Comparison of ENCODE assay signal across 8 mouse cellular contexts in the genomic region with DNA sequence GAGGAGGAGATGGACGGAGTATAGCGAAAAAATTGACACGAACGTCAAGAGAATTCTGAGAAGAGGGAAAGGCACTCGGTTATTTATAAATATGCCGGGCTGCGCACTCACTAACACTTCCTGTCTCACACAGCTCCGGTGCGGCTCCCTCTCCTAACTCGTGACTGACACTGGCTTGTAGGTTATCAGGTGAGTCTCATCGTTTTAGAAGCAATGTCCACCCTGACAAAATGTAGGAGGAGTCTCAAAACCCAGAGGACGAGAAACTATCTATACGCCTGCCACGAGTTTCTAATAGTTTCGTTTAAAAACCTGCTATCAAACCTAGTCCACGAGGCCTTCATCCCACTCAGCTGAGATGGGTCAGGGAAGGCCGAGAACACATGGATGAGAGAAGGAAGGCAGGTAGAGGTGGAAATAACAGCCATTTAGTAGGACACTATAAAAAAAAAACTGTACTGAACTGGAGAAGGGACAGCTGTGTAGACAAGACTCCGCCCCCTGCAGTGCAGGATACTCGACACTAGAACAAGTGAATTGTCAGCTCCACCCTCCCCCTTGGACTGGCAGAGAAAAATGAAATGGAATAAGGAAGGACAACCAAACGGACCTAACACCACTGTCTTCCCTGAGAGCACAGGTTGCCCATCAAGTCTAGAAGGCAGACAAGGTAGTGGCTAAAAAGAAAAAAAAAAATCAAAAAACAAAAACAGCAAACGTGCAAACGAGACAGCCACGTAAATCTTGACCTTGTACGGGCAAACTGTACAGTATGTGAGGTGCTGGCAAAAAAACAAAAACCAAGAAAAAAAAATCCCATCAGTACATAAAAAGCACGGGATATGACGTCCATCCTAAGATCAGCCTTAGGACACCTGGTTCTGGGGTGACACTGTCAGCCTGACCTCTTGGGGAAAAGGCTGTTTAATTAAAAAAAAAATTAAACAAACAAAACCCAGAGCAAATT. TPM values are rescaled to one million over a fixed set of nuclear protein-coding genes. Genes with fewer than 3 reads are reported as not detected.
DNase-seq lines count a peak whose midpoint lies in the region; ATAC-seq and TF ChIP-seq lines count a peak whose summit lies in the region.

No protein-coding gene starts in this region.

- peak; percentile 54 for TF ChIP-seq CTCF in heart, adult 2 months (IDR thresholded peaks at IDR 0.05)

- H3K9ac ChIP-seq in heart, adult 2 months (ENCODE audit: low read depth, low read length): 0 out of 2 replicates have a peak overlapping the region, but pooled peaks have one; percentile 19

- no peak for ATAC-seq in megakaryocyte, adult 5-6 weeks (ENCODE audit: poor library complexity, severe bottlenecking)

- H3K79me2 ChIP-seq in heart, adult 2 months (replicated peaks; ENCODE audit: control insufficient read depth, insufficient read depth, low read length): no peaks in the 10 kb centered on the region
- peaks cover 60% of the 10 kb centered on the region for H3K79me2 ChIP-seq in macrophage (ENCODE audit: inconsistent target)

- intact Hi-C loops in heart, adult 2 months (cut with DNase I): loop anchor here (5.0 to 10.0 kb wide), 4 partner anchors 77 to 489 kb away; a partner anchor contains a TSS

- TF ChIP-seq POLR2A in heart, adult 2 months (IDR thresholded peaks at IDR 0.05; ENCODE audit: insufficient read depth, low read depth, low read length): no peak

- peak overlapping the region; percentile 99 for H3K27ac ChIP-seq in heart, adult 2 months
- H3K27ac ChIP-seq in macrophage: peak overlapping the region; percentile 19; the same call in 1 of the 2 replicates

- 24% methylated on average over 26 of the region's 26 CpGs for WGBS in heart, adult 2 months
- WGBS in macrophage (ENCODE audit: missing documents): 62% methylated on average over 26 of the region's 26 CpGs

- peak overlapping the region; percentile 88 for H3K4me3 ChIP-seq in heart, adult 2 months
- H3K4me3 ChIP-seq in macrophage (ENCODE audit: inconsistent target): peak overlapping the region; percentile 55; the same call in 1 of the 2 replicates

- H3K36me3 ChIP-seq in heart, adult 2 months (ENCODE audit: control insufficient read depth, insufficient read depth, low read length): peaks cover 57% of the 10 kb centered on the region
- peaks cover 50% of the 10 kb centered on the region for H3K36me3 ChIP-seq in macrophage (ENCODE audit: inconsistent target)

- no peaks in the 10 kb centered on the region for H3K27me3 ChIP-seq in heart, adult 2 months (ENCODE audit: control insufficient read depth, insufficient read depth, low read length)

- peaks cover 4% of the 10 kb centered on the region for H3K4me1 ChIP-seq in heart, adult 2 months (ENCODE audit: control insufficient read depth, insufficient read depth, low read length)

- DNase-seq in embryo, embryonic 10 days (ENCODE audit: low spot score): peak; percentile 39
- no peak for DNase-seq in embryo, embryonic 10.5 days (ENCODE audit: low spot score)
- peak; percentile 56 for DNase-seq in R1 (ENCODE audit: low read depth, low spot score)
- peak; percentile 58 to 70 for DNase-seq in heart, adult 2 months
- DNase-seq in kidney, postnatal 14 days: peak; percentile 63
- DNase-seq in frontal cortex, postnatal 10 days (ENCODE audit: low spot score in 2 of 2): no peak

- TF ChIP-seq EP300 in heart, adult 2 months (IDR thresholded peaks at IDR 0.05; ENCODE audit: insufficient read depth, low read depth, low read length): no peak

RNA-seq across cellular contexts. Expression of a gene that starts 3.8 kb away (rescaled TPM):
- 100 to 1,000 TPM; 149 to 209 TPM for total RNA-seq in heart, adult 2 months (2021)
- polyA plus RNA-seq in heart, adult 2 months (2012; rRNA removed): 59.3 and 109 TPM in 2 replicates
- 100 to 1,000 TPM in 9 of 26 experiments, 10 to 100 TPM in 17; 12.5 to 208 (median 81.7) TPM for total RNA-seq in macrophage (2018; cell fraction: chromatin; rRNA removed)
- total RNA-seq in macrophage (2018; cell fraction: cytosol; rRNA removed): 10 to 100 TPM; 11.6 to 70.8 (median 26.9) TPM
- 100 to 1,000 TPM in 13 of 26 experiments, 10 to 100 TPM in 13; 44.0 to 189 (median 105) TPM for total RNA-seq in macrophage (2018; cell fraction: nucleus; rRNA removed)
- 7.9 to 34.0 TPM (median 16.4 TPM) in 3 replicates for polyA plus RNA-seq in macrophage (2018)
- total RNA-seq in megakaryocyte, adult 5-6 weeks (2015): 125 and 137 TPM in 2 replicates
- 63.8 and 68.3 TPM in 2 replicates for total RNA-seq in megakaryocyte, adult 5-6 weeks (2017)

RNA-seq across cellular contexts. Expression of a gene that starts 53.0 kb away (rescaled TPM):
- total RNA-seq in heart, adult 2 months (2021): 10 to 100 TPM; 11.8 to 12.8 TPM
- 12.7 and 14.2 TPM in 2 replicates for polyA plus RNA-seq in heart, adult 2 months (2012; rRNA removed)
- 1,000 to 10,000 TPM in 1 of 26 experiments, 100 to 1,000 TPM in 14, 10 to 100 TPM in 11; 65.8 to 1,056 (median 152) TPM for total RNA-seq in macrophage (2018; cell fraction: chromatin; rRNA removed)
- 100 to 1,000 TPM in 2 of 26 experiments, 10 to 100 TPM in 24; 32.3 to 169 (median 53.6) TPM for total RNA-seq in macrophage (2018; cell fraction: cytosol; rRNA removed)
- 100 to 1,000 TPM in 18 of 26 experiments, 10 to 100 TPM in 8; 75.5 to 593 (median 137) TPM for total RNA-seq in macrophage (2018; cell fraction: nucleus; rRNA removed)
- polyA plus RNA-seq in macrophage (2018): 34.2 to 43.0 TPM (median 36.4 TPM) in 3 replicates
- 58.7 and 69.9 TPM in 2 replicates for total RNA-seq in megakaryocyte, adult 5-6 weeks (2015)
- 43.8 and 48.4 TPM in 2 replicates for total RNA-seq in megakaryocyte, adult 5-6 weeks (2017)

Comparison
In these comparisons a context has a peak if more than half of its experiments do, and no peak if none do; other contexts are left out.
1. DNase-seq: peak in embryo, embryonic 10 days (single experiment), R1 (single experiment), heart, adult 2 months (2 of 2) and kidney, postnatal 14 days (single experiment); none in embryo, embryonic 10.5 days (single experiment) and frontal cortex, postnatal 10 days (0 of 2).